Mouse (Mus musculus) left cerebral cortex, postnatal 10 days (tissue): ENCODE data around the gene Rassf1. TPM values are rescaled to one million over a fixed set of nuclear protein-coding genes. Genes with fewer than 3 reads are reported as not detected.

Source experiments
- DNase-seq, 2 experiments: peaks; one replicate each; pipeline ENCODE4 v3.0.0; 2021 to 2022; ENCODE audit warnings: low spot score in 2 of 2, mixed read lengths in 1 of 2; ENCODE audit errors: extremely low spot score in 1 of 2
- intact Hi-C: fragments of 180-260 bp; cut with DNase I; formaldehyde crosslinking; loops from one replicate; pipeline ENCODE4 v1.15.1; 2025
- total RNA-seq, 2 experiments: library from RNA; stranded (reverse); gene quantifications; 2 replicates each; pipeline ENCODE4 v1.2.3; 2021

Rassf1 gene
- total RNA-seq, 2 experiments from 2014 or later = 14.7 to 14.9 TPM

DNA sequence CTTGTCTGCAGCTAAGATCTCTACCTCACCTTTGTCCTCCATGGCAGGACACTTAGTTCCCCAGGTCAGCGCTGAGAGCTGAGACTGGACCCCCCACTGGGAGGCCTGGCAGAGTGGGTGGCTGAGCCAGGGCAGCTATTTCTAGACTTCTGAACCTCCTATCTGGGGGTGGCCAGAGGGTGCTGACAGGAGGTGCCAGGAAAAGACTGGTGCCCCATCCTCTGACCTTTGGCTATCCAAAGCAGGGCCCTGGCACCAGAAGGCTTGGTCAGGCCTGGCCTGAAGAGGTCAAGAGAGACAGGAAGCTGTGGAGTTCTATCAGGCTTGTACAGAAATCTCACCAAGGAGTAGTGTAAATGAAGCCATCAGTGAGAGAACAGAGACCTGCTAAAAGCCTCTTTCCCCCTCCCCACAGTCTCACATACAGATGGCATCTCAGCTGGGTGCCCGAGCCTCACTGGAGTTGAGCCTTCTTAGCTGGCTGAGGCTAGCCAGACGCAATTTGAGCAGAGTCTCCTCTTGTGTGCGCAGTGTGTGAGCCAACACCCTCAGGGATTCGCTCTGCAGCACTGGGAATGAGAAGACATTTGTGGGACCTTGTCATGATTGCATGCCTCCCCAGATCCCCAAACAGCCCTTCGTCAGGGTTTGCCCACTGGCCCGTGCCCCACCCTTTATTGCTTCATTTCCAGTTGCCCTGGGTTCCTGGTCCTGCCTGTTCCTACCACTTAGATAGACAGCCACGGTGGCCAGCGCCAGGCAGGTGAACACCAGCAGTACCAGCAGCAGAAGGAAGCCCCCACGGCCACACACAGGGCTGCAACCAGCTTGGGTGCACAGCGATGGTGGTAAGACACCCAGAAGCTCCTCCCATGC lies 42.0 kb downstream of the Rassf1 start:
- no peak for DNase-seq
- intact Hi-C loops = no loop called here

- no peak for DNase-seq
- intact Hi-C loops = no loop called here
Measured at GRCm38 (mm10) chr9:107594281-107595062, 43.1 kb downstream of the Rassf1 start.

DNA sequence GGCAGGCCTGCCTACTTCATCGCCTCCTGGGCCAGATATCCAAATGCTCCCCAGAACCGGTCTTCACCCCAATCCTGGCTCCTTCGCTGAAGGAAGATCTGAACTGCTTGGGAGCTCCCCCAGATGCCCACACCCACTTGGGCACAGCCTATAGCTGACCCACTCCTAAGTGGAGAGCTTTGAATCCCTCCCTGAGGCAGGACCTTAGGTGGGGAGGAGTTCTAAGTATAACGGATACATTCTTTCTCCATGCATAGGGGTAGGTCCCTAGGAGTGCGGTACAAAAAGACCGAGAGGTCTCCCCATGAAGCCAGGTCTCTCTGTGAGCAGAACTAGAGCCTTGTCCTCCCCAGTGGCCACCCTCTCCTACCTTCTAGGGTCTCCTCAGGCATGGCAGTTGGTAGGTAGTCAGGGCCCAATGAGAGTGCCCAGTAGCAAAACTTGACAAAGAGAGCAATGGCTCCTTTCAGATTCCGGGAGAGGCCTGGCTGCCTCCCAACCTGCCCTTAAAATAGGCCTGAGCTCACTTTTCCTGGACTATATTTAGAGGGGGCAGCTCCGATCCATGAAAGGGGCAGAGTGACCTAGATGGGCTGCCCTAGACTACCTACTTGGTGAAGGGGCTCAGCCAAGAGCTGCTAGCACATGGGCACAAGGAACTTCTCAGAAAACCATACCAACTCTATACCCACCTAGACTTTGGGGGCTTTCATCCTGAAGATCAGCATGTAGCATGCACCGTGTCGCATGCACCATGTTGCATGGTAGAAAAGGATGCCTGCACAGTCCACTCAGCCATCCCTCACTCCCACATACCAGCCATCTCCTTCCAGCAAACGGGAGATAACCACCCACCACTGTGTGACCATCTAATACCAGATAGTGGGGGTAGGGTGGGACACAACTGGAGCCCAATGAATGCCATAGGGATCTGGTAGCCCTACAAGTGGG lies 45.5 kb downstream of the Rassf1 start:
- DNase-seq = no peak
- intact Hi-C loops = no loop called here

- intact Hi-C loops = no loop called here
- DNase-seq = no peak
Measured at GRCm38 (mm10) chr9:107598385-107598784, 47.0 kb downstream of the Rassf1 start.

DNA sequence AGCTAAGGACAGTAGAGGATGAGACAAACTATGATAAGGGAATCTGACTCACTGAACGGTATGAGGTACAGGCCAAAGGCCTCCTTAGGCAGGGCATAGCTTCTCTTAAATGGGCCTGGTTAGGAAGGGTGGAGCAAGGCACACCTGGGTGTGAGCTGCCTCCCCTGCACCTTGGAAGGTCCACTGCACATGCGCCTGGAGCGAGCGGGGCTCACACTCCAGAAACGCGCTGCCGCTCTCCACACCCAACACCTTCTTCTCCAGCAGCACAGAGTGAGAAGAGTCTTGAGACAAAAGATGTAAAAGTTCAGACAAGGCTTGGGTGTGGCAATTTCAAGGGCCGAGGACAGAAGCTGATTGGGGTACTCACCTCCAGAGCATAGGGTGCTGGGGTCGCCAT lies 48.1 kb downstream of the Rassf1 start:
- no peak for DNase-seq
- intact Hi-C loops = no loop called here

GRCm38 (mm10) chr9:107599842-107600241 lies 48.5 kb downstream of the Rassf1 start:
- DNase-seq = no peak
- intact Hi-C loops = loop anchor here (5.0 kb wide), 1 partner anchor 77 kb away; the partner anchor contains the start of gene Gnat1

DNA sequence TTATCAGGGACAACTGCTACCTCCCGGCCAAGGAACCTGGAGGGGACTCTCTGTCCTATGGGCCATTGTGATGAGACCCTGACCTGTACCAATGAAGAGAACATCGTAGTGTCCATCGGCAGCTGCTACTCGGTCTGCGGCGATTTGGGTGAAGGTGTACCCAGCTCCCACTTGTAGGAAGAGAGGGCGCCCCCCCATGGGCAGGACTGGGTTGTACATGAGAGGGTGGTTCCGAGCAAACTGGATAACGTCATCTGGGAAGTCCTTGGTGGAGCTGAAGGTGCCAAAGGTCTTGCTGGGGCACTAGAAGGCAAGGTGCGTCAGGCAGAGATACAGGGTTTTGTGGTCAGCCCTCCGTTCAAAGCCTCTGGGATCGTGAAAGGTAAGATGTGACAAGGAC lies 49.4 kb downstream of the Rassf1 start:
- intact Hi-C loops = loop anchor here (1.0 to 5.0 kb wide), 2 partner anchors 44 to 77 kb away; partner anchors contain the start of gene Gnat1
- no peak for DNase-seq

DNA sequence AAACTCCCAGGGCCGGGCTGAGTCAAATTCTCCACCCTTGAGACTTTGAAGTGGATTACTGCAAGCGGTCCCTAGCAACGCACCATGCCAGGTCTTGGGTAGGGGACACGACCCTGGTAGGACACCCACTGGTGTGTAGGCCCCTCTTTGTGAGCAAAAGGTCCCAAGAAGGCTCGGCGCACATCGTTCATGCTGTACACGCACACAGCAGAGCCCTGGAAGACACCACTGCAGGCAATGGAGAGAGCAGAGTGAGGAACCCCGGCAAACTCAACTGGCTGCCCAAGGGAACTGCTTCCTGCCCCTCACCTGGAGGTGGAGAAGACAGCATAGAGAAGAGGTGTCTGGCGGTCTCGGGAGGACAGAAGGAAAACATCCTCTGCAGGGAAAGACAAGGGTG lies 49.9 kb downstream of the Rassf1 start:
- intact Hi-C loops = loop anchor here (1.0 to 5.0 kb wide), 2 partner anchors 43 to 76 kb away; partner anchors contain the start of gene Gnat1
- no peak for DNase-seq

DNA sequence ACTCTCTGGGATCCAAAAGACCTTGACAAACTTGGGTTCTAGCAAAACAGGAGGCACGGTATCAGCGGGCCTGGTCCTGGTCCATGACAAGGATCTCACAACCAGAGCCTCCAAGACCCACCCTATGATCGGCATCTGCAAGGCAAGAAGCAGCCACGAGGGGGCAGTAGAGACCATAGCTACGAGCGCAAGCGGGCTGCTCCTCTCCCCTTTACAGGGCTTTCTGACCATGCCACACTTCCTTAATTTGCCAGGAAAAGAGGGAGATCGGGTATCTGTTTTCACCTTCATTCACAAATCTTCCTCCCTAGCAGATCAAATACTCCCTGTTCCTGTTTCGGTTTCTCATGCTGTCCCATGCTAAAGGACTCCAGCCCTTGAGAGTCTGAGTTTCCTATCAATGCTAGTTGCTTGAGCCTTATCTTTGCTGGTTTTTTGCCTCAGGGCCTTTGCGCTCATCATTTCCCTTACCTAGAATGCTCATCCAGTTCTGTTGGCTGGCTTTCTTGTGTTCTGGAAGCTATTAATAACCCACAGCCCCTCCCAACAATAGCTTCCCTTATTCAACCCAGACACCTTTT lies 50.8 kb downstream of the Rassf1 start:
- DNase-seq = peak; percentile 84 to 91
- intact Hi-C loops = loop anchor here (5.0 kb wide), 1 partner anchor 75 kb away; the partner anchor contains the start of gene Gnat1

- no peak for DNase-seq
Measured at GRCm38 (mm10) chr9:107603251-107603650, 51.9 kb downstream of the Rassf1 start.

GRCm38 (mm10) chr9:107605041-107605661 lies 53.8 kb downstream of the Rassf1 start:
- intact Hi-C loops = no loop called here
- no peak for DNase-seq

More at GRCm38 (mm10) chr9:107603251-107603650, 51.9 kb downstream of the Rassf1 start:
- intact Hi-C loops = loop anchor here (5.0 kb wide), 1 partner anchor 74 kb away; the partner anchor contains the start of gene Gnat1

DNA sequence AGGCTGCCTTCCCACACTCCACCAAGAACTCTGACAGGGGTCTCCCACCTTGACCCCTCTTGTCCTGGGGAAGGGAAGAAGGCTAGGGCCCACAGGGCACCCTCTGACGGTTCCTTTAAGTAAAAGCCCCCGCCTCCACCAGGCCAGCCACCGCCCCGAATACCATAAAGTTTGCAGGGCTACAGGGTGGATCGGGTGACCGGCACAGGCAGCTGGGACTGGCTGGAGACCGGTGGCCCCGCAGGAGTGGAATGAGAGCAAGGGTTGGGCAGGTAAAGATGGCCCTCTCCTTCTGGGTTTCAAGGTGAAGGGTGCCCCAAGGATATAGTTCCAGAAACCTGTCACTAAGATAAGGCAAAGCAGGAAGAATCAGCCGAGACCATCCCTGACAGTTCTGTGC lies 55.2 kb downstream of the Rassf1 start:
- intact Hi-C loops = no loop called here
- DNase-seq = peak in 1 of 2 experiments; percentile 35

DNA sequence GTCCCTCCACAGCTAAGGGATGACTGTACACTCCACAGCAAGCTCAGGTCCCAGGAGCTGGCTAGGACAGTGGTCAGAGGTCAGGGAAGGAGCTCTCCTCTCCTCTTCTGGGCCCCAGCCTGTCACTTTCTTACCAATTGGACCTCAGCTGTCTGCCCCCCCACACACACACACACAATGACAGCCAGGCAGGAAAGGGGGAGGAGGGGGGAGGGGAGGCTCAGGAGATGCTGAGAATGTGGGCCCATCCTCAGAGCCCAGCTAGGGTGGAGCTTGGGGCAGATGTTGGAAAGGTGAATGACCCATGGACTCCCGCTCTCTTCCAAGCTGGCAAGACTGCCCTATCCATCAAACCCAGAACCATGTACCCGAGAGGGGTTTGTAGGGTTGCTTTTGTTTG lies 55.7 kb downstream of the Rassf1 start:
- no peak for DNase-seq
- intact Hi-C loops = no loop called here

- intact Hi-C loops = no loop called here
- no peak for DNase-seq
Measured at GRCm38 (mm10) chr9:107607653-107608245, 56.4 kb downstream of the Rassf1 start.

GRCm38 (mm10) chr9:107608741-107609432 lies 57.5 kb downstream of the Rassf1 start, which contains the start of gene Sema3b:
Gene Sema3b, minus strand, starts transcription at chr9:107609229.
- intact Hi-C loops = no loop called here
- no peak for DNase-seq

DNA sequence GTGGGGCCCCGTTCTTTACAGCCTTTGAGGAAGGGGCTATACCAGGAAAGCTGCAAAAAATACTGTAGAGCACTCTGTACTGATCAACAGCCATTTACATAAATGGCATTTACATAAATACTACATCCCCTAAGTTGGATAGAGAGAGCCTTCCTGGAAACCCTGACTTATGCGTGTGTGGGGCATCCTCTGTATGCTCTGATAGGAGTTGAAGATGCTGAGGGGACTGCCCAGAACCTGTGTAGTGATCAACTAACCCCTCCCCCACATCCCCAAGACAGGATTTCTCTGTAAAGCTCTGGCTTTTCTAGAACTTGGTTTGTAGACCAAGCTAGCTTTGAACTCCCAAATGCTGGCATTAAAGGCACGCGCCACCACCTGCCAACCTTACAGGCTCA lies 58.1 kb downstream of the Rassf1 start:
- DNase-seq = no peak
- intact Hi-C loops = no loop called here
